ENCODE assay signal across 17 mouse cellular contexts in genomic region chr11:107394245-107394644, GRCm38 (mm10).
DNase-seq lines count a peak whose midpoint lies in the region; ATAC-seq lines count a peak whose summit lies in the region.
"Had no signal": no experiment of that assay in that cellular context is flagged by ENCODE, and none has a peak within 500 bp of the region (broad histone marks: within the 10 kb centered on the region; RNA-seq: fewer than 3 reads in every experiment).

No protein-coding gene starts in this region.

- peak; percentile 14; the same call in 1 of the 2 replicates for ATAC-seq in neutrophil, adult 5-6 weeks (ENCODE audit: extremely low read depth, insufficient number of reproducible peaks, low FRiP score, poor library complexity, severe bottlenecking)
- ATAC-seq in monocyte, adult 5-6 weeks (replicated peaks; ENCODE audit: insufficient number of reproducible peaks, low FRiP score, low TSS enrichment, poor library complexity, severe bottlenecking), result no peak
- ATAC-seq: forebrain, embryonic 13.5 days; forebrain, postnatal 0 days; Patski had no signal

- no peak overlapping the region for H3K4me3 ChIP-seq in brown adipose tissue, adult 24 weeks (ENCODE audit: insufficient read depth, low read depth, low read length)
- H3K4me3 ChIP-seq: embryonic facial prominence, embryonic 10.5 days; forebrain, embryonic 13.5 days; heart, adult 2 months; heart, embryonic 15.5 days; hindbrain, embryonic 13.5 days had no signal

- peak; percentile 20 for DNase-seq in CD4-positive helper T cell, adult 2 months (ENCODE audit: low read depth, low spot score)
- DNase-seq in CD4-positive, CD25-positive, alpha-beta regulatory T cell, adult 2 months (ENCODE audit: low read depth, low spot score), result peak; percentile 38
- DNase-seq in adrenal gland, postnatal 36 days, result no peak
- DNase-seq: adrenal gland, adult 8-10 months; cerebellum, adult 2 months; gastrocnemius, postnatal 14 days; heart, adult 2 months; heart, postnatal 14 days had no signal

- peaks cover 23% of the 10 kb centered on the region for H3K4me1 ChIP-seq in brown adipose tissue, adult 24 weeks (ENCODE audit: control insufficient read depth, insufficient read depth, insufficient read length, low read length)

- H3K27ac ChIP-seq in brown adipose tissue, adult 24 weeks (replicated peaks; ENCODE audit: low read depth, low read length), result peak overlapping the region; percentile 68
- H3K27ac ChIP-seq: embryonic facial prominence, embryonic 10.5 days; forebrain, embryonic 13.5 days; heart, adult 2 months; heart, embryonic 15.5 days; hindbrain, embryonic 13.5 days had no signal

Comparison
In these comparisons a context has a peak if more than half of its experiments do, and no peak if none do; other contexts are left out.
1. DNase-seq: peak in CD4-positive helper T cell, adult 2 months (single experiment) and CD4-positive, CD25-positive, alpha-beta regulatory T cell, adult 2 months (single experiment); none in adrenal gland, postnatal 36 days (0 of 2).